Mouse (Mus musculus) lung, postnatal 0 days (tissue): ENCODE results near the gene Atf4.

ENCODE experiments used
- CTCF ChIP-seq: IDR thresholded peaks from 2 replicates; pipeline ENCODE4 v1.5.1; 2016; ENCODE audit warnings: antibody characterized with exemption, mild to moderate bottlenecking
- EP300 ChIP-seq: IDR thresholded peaks from 2 replicates; pipeline ENCODE4 v1.6.1; 2016; ENCODE audit warnings: antibody characterized with exemption, mild to moderate bottlenecking, control low read depth

DNA sequence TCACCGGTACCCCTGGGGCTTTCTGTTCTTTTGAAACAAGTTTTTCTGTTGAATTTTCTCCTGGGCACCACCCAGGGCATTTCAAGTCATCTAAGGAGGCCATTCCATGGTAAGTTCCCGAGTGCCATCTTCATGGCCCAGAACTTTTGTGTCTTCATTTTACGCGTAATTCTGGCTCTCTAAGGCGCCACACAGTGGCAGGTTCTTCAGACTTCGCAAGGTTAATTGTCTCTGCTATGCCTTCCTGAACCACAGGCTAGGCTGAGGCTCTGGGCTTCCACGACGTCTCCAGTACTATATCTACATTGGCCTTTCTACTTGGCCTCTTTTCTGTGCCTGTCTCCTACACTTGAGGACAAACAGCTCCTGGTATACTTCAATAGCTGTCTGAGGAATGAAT is 34.0 kb upstream of the Atf4 start:
- TF ChIP-seq CTCF (no peak), EP300 (no peak)
